Mouse (Mus musculus): ENCODE data around the gene Reep1.
"Not testable (repeated sequence)": the region's sequence is repeated elsewhere in the genome, so short reads cannot be mapped to it uniquely, and the experiment has no call there.

Reep1 gene

GRCm38 (mm10) chr6:71788348-71788747, 81.0 kb downstream of the Reep1 start:
- DNase-seq: no peak

- DNase-seq: no peak
Observed at GRCm38 (mm10) chr6:71791771-71792170, 84.4 kb downstream of the Reep1 start.

GRCm38 (mm10) chr6:71799391-71799790, 92.0 kb downstream of the Reep1 start:
- DNase-seq: no peak

GRCm38 (mm10) chr6:71801011-71801713, 93.8 kb downstream of the Reep1 start:
- peak; percentile 66 for DNase-seq

- peak; percentile 32 for DNase-seq
Observed at GRCm38 (mm10) chr6:71801714-71802094, 94.3 kb downstream of the Reep1 start.

- DNase-seq: no peak
Observed at GRCm38 (mm10) chr6:71803609-71804008, 96.2 kb downstream of the Reep1 start.

- peak; percentile 78 for DNase-seq
Observed at GRCm38 (mm10) chr6:71804061-71804829, 96.9 kb downstream of the Reep1 start.

- no peak for DNase-seq
Observed at GRCm38 (mm10) chr6:71806713-71807112, 99.4 kb downstream of the Reep1 start.

GRCm38 (mm10) chr6:71809890-71810289, 102.5 kb downstream of the Reep1 start:
- no peak for DNase-seq

- no peak for DNase-seq
Observed at GRCm38 (mm10) chr6:71812820-71813219, 105.5 kb downstream of the Reep1 start.

- no peak for DNase-seq
Observed at GRCm38 (mm10) chr6:71819764-71820292, 112.5 kb downstream of the Reep1 start.

GRCm38 (mm10) chr6:71823085-71823484, 115.7 kb downstream of the Reep1 start:
- peak; percentile 44 for DNase-seq

- peak; percentile 89 for DNase-seq
Observed at GRCm38 (mm10) chr6:71823488-71823887, 116.1 kb downstream of the Reep1 start.

- no peak for DNase-seq
Observed at GRCm38 (mm10) chr6:71823961-71824360, 116.6 kb downstream of the Reep1 start.

GRCm38 (mm10) chr6:71826869-71827268, 119.5 kb downstream of the Reep1 start, which contains the start of gene Mrpl35:
Gene Mrpl35 (minus strand): TSS chr6:71826969.
- DNase-seq: no peak

- DNase-seq: no peak
Observed at GRCm38 (mm10) chr6:71829768-71830167, 122.4 kb downstream of the Reep1 start.

- peak; percentile 98 for DNase-seq
Observed at GRCm38 (mm10) chr6:71830690-71831580, 123.6 kb downstream of the Reep1 start, which contains the start of gene Immt. Gene Immt (plus strand): TSS chr6:71831331.

GRCm38 (mm10) chr6:71831581-71831960, 124.2 kb downstream of the Reep1 start:
- peak; percentile 97 for DNase-seq

GRCm38 (mm10) chr6:71836811-71837210, 129.4 kb downstream of the Reep1 start:
- DNase-seq: no peak

- no peak for DNase-seq
Observed at GRCm38 (mm10) chr6:71839815-71840214, 132.5 kb downstream of the Reep1 start.

GRCm38 (mm10) chr6:71840597-71841290, 133.4 kb downstream of the Reep1 start:
- DNase-seq: no peak

- DNase-seq: not testable (repeated sequence)
Observed at GRCm38 (mm10) chr6:71846906-71847305, 139.5 kb downstream of the Reep1 start.

Measured in liver (tissue).